Mouse (Mus musculus) forebrain, embryonic 13.5 days (tissue): ENCODE results near the gene Cryge. TPM values are rescaled to one million over a fixed set of nuclear protein-coding genes. Genes with fewer than 3 reads are reported as not detected.
A peak's percentile ranks its signal among the peaks of the same experiment; 100 is the strongest.
"Not testable (repeated sequence)": the region's sequence is repeated elsewhere in the genome, so short reads cannot be mapped to it uniquely, and the experiment has no call there.

Source experiments
- ATAC-seq: fragments of 200-750 bp; cut with Nextera tagmentation; 2 replicates; pipeline ENCODE4 v1.8.0; 2017
- H3K27ac ChIP-seq: fragments of 300-500 bp; sonication (generic); 2 replicates; pipeline ENCODE4 v1.5.1; 2015; ENCODE audit warnings: inconsistent platforms, mild to moderate bottlenecking, moderate library complexity
- H3K27me3 ChIP-seq: fragments of 300-500 bp; sonication (generic); 2 replicates; pipeline ENCODE4 v1.6.1; 2015; ENCODE audit warnings: mild to moderate bottlenecking, inconsistent platforms
- H3K36me3 ChIP-seq: fragments of 300-500 bp; sonication (generic); 2 replicates; pipeline ENCODE4 v1.6.1; 2015; ENCODE audit warnings: mild to moderate bottlenecking, inconsistent platforms; ENCODE audit not compliant: poor library complexity, severe bottlenecking
- H3K4me1 ChIP-seq: fragments of 300-500 bp; sonication (generic); 2 replicates; pipeline ENCODE4 v1.6.1; 2015; ENCODE audit warnings: inconsistent platforms
- H3K4me2 ChIP-seq: fragments of 300-500 bp; sonication (generic); 2 replicates; pipeline ENCODE4 v1.6.1; 2015; ENCODE audit warnings: inconsistent platforms, mild to moderate bottlenecking, moderate library complexity
- H3K4me3 ChIP-seq: fragments of 300-500 bp; sonication (generic); 2 replicates; pipeline ENCODE4 v1.5.1; 2015; ENCODE audit warnings: mild to moderate bottlenecking, inconsistent platforms
- H3K9ac ChIP-seq: fragments of 300-500 bp; sonication (generic); 2 replicates; pipeline ENCODE4 v1.6.1; 2015; ENCODE audit warnings: mild to moderate bottlenecking, inconsistent platforms
- H3K9me3 ChIP-seq: fragments of 300-500 bp; sonication (generic); replicated peaks from 2 replicates; pipeline ENCODE4 v1.6.1; 2016; ENCODE audit warnings: inconsistent platforms
- WGBS: fragments of 180-500 bp; shearing (Covaris S2); methylation state at CpG from one replicate; pipeline ENCODE4 v1.1.7; 2015; 5-methylcytosine and 5-hydroxymethylcytosine counted together
- polyA plus RNA-seq: library from polyadenylated mRNA; unstranded; fragments of >200 nt; fragmentation: Nextera tagmentation; extraction: Ambion mirVana; gene quantifications from 2 replicates; pipeline ENCODE4 v1.2.1, GENCODE M21; 2015

Cryge gene
- polyA plus RNA-seq = 0.38 TPM in 1 of 2 replicates, not detected in the other

- not testable (repeated sequence) for H3K9ac ChIP-seq, H3K27ac ChIP-seq, H3K4me2 ChIP-seq, H3K4me1 ChIP-seq, H3K9me3 ChIP-seq, H3K36me3 ChIP-seq, ATAC-seq, H3K27me3 ChIP-seq, H3K4me3 ChIP-seq
- WGBS = 37% methylated on average over 12 of the region's 12 CpGs
Measured at GRCm38 (mm10) chr1:65050952-65051351, at the start of gene Cryge. Cryge (minus strand) TSS chr1:65051149.

- Histone ChIP-seq H3K9me3 (no peaks in the 10 kb centered on the region), H3K9ac (no peak overlapping the region), H3K36me3 (no peaks in the 10 kb centered on the region), H3K4me1 (no peaks in the 10 kb centered on the region), H3K27ac (no peak overlapping the region), H3K4me3 (no peak overlapping the region), H3K27me3 (no peaks in the 10 kb centered on the region), H3K4me2 (no peak overlapping the region)
- WGBS = 80% methylated on average over 3 of the region's 3 CpGs
- no peak for ATAC-seq
Measured at GRCm38 (mm10) chr1:65096953-65097352, 46.0 kb upstream of the Cryge start.

DNA sequence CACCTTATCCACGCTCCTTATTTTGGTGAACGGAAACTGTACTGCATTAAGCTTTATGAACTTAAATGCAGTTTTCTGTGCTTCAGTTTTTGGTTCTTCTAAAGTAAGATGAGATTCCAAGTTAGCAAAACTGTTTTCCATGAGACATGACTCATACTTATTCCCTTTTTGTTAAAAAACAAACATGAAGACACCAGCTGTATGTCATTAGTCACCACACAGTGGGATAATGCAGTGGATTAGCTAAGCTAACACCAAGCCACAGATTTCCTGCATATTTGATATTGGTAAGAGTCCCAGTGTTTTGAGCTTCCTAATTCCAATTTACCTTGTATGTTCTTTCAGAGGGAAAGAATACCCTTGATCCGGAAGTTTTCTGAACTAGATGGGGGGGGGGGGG, 40.6 kb upstream of the Cryge start:
- ATAC-seq = no peak
- no peak overlapping the region for H3K4me3 ChIP-seq
- no peak overlapping the region for H3K27ac ChIP-seq
- H3K36me3 ChIP-seq = no peaks in the 10 kb centered on the region
- no peak overlapping the region for H3K4me2 ChIP-seq
- H3K4me1 ChIP-seq = no peaks in the 10 kb centered on the region
- no peaks in the 10 kb centered on the region for H3K27me3 ChIP-seq
- no peaks in the 10 kb centered on the region for H3K9me3 ChIP-seq
- H3K9ac ChIP-seq = no peak overlapping the region
- WGBS = 90% methylated on average over 3 of the region's 3 CpGs

DNA sequence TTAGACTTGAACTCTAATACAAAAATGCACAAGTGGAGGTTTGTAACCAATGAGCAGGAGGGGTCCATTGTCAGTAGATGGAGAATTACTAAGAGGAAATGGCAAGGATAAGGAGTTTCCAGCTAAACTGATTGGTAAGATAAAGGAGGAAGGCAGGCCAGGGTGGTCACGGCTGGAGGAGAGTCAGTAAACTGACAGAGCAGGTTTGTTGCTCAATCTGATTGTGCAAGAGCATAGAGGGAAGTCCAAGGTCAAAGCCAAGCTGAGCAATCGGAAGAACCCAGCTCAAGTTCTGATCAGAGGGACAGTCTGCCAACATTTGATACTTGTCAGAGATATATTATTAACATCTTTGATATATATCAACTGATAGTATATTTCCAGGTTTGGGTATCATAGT, 39.4 kb upstream of the Cryge start:
- Histone ChIP-seq H3K27ac (no peak overlapping the region), H3K4me1 (no peaks in the 10 kb centered on the region), H3K9ac (no peak overlapping the region), H3K4me2 (no peak overlapping the region), H3K9me3 (no peaks in the 10 kb centered on the region), H3K27me3 (no peaks in the 10 kb centered on the region), H3K4me3 (no peak overlapping the region), H3K36me3 (no peaks in the 10 kb centered on the region)
- whole genome bisulfite sequencing = 80% methylated on average over 2 of the region's 2 CpGs
- no peak for ATAC-seq

GRCm38 (mm10) chr1:65088567-65089356, 37.8 kb upstream of the Cryge start:
- Histone ChIP-seq H3K27me3 (no peaks in the 10 kb centered on the region), H3K27ac (no peak overlapping the region), H3K4me3 (no peak overlapping the region), H3K36me3 (no peaks in the 10 kb centered on the region), H3K4me1 (no peaks in the 10 kb centered on the region), H3K9ac (no peak overlapping the region), H3K4me2 (no peak overlapping the region), H3K9me3 (no peaks in the 10 kb centered on the region)
- WGBS = 80% methylated on average over 6 of the region's 6 CpGs
- no peak for ATAC-seq

DNA sequence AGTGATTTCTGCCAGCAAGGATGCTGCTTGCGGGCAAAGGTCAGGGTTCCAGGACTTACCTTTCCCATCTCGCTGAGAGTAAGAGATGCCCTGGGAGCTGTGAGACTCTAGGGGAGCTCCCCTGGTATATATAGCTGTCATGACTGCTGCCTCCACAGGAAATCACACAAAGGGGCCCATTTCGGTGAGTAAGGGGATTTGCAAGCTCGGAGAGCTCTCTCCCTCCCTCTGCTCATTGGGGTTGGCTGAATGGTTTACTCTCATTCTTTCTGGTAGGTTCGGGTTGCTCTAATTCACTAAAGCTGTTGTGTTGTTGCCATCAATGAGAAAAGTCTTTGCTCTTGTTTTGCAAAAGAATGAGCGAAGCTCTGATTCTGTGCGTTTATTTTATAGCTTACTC, 31.2 kb upstream of the Cryge start, which contains the start of gene Crygb:
TSS of gene Crygb (minus strand) at position 101 of the 400 bp plus-strand sequence.
- 24% methylated on average over 7 of the region's 7 CpGs for WGBS
- no peaks in the 10 kb centered on the region for H3K9me3 ChIP-seq
- no peaks in the 10 kb centered on the region for H3K36me3 ChIP-seq
- no peaks in the 10 kb centered on the region for H3K27me3 ChIP-seq
- no peak within 1 kb of the TSS for H3K9ac ChIP-seq
- H3K4me1 ChIP-seq = no peaks in the 10 kb centered on the region
- no peak within 1 kb of the TSS for H3K4me2 ChIP-seq
- no peak within 1 kb of the TSS for H3K27ac ChIP-seq
- H3K4me3 ChIP-seq = no peak within 1 kb of the TSS
- no peak for ATAC-seq

DNA sequence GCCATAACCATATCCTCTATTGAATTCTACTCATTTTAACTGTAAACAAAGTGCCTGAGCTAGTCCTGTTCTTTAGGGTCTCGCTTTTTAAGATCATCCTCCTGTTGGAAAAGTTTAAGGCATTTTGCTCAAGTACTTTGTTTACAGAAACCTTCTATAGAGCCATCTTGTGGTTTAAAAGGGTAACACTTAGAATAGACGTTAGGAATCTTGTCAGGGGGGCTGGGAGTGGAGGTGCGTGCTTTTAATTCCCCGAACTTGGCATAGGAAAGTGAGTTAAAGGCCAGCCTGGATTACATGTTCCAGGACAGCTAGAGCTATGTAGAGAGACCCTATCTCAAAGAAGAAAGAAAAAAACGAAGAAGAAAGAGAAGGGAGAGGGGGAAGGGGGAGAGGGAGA, 24.7 kb upstream of the Cryge start:
- Histone ChIP-seq H3K9ac (no peak overlapping the region), H3K27me3 (no peaks in the 10 kb centered on the region), H3K36me3 (no peaks in the 10 kb centered on the region), H3K4me2 (no peak overlapping the region), H3K4me3 (no peak overlapping the region), H3K27ac (no peak overlapping the region), H3K4me1 (no peaks in the 10 kb centered on the region), H3K9me3 (no peaks in the 10 kb centered on the region)
- no peak for ATAC-seq
- 17% methylated on average over 5 of the region's 5 CpGs for WGBS

- no peak within 1 kb of the TSS for H3K9ac ChIP-seq
- H3K27me3 ChIP-seq = no peaks in the 10 kb centered on the region
- 61% methylated on average over 6 of the region's 6 CpGs for WGBS
- H3K27ac ChIP-seq = no peak within 1 kb of the TSS
- no peaks in the 10 kb centered on the region for H3K4me1 ChIP-seq
- no peak within 1 kb of the TSS for H3K4me3 ChIP-seq
- no peak for ATAC-seq
- H3K9me3 ChIP-seq = no peaks in the 10 kb centered on the region
- no peak within 1 kb of the TSS for H3K4me2 ChIP-seq
- no peaks in the 10 kb centered on the region for H3K36me3 ChIP-seq
Measured at GRCm38 (mm10) chr1:65073589-65073988, 22.6 kb upstream of the Cryge start, which contains the start of gene Crygc. Crygc (minus strand) TSS chr1:65073689.

GRCm38 (mm10) chr1:65067842-65068241, 16.9 kb upstream of the Cryge start:
- no peak overlapping the region for H3K9ac ChIP-seq
- no peaks in the 10 kb centered on the region for H3K4me1 ChIP-seq
- H3K4me3 ChIP-seq = no peak overlapping the region
- H3K9me3 ChIP-seq = no peaks in the 10 kb centered on the region
- H3K36me3 ChIP-seq = no peaks in the 10 kb centered on the region
- ATAC-seq = no peak
- no peaks in the 10 kb centered on the region for H3K27me3 ChIP-seq
- H3K4me2 ChIP-seq = no peak overlapping the region
- no peak overlapping the region for H3K27ac ChIP-seq

GRCm38 (mm10) chr1:65064201-65064600, 13.3 kb upstream of the Cryge start:
- H3K27me3 ChIP-seq = no peaks in the 10 kb centered on the region
- WGBS = 79% methylated on average over 15 of the region's 15 CpGs
- no peak overlapping the region for H3K27ac ChIP-seq

GRCm38 (mm10) chr1:65063352-65063751, 12.4 kb upstream of the Cryge start, which contains the start of gene Crygd:
Crygd (minus strand) TSS chr1:65063452.
- H3K27me3 ChIP-seq = no peaks in the 10 kb centered on the region
- H3K4me2 ChIP-seq = no peak within 1 kb of the TSS
- no peak within 1 kb of the TSS for H3K27ac ChIP-seq
- ATAC-seq = peak; percentile 33; the same call in 1 of the 2 replicates
- no peak within 1 kb of the TSS for H3K9ac ChIP-seq
- WGBS = 34% methylated on average over 8 of the region's 8 CpGs
- no peaks in the 10 kb centered on the region for H3K36me3 ChIP-seq
- no peak within 1 kb of the TSS for H3K4me3 ChIP-seq
- no peaks in the 10 kb centered on the region for H3K4me1 ChIP-seq
- H3K9me3 ChIP-seq = no peaks in the 10 kb centered on the region

More at GRCm38 (mm10) chr1:65064201-65064600, 13.3 kb upstream of the Cryge start:
- Histone ChIP-seq H3K4me1 (no peaks in the 10 kb centered on the region), H3K9me3 (no peaks in the 10 kb centered on the region), H3K4me3 (no peak overlapping the region), H3K4me2 (no peak overlapping the region), H3K9ac (no peak overlapping the region), H3K36me3 (no peaks in the 10 kb centered on the region)
- no peak for ATAC-seq

DNA sequence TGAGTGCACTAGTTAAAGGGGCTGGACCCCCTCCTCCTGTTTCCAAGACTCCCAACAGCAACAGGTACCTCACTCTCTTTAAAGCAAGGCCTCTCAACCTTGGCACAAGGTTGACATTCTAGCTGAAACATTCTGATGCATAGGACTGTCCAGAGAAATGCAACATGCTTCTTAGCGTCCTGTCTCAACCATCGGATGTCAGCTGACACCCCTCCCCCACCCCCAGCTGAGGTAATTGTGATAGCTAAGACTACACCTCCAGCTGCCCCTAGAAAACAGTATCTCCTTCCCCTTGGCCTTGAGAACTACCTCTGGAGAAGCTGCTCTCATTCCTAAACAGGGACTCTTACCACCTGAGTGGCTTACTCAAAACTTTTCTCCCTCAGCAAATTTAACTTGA, 1.2 kb upstream of the Cryge start:
- H3K9ac ChIP-seq = no peak overlapping the region
- no peaks in the 10 kb centered on the region for H3K9me3 ChIP-seq
- no peak overlapping the region for H3K4me3 ChIP-seq
- no peak overlapping the region for H3K27ac ChIP-seq
- H3K36me3 ChIP-seq = no peaks in the 10 kb centered on the region
- no peaks in the 10 kb centered on the region for H3K27me3 ChIP-seq
- WGBS = 35% methylated on average over 2 of the region's 2 CpGs
- 0 out of 2 replicates have a peak, but pooled peaks cover 7% of the 10 kb centered on the region for H3K4me1 ChIP-seq
- no peak overlapping the region for H3K4me2 ChIP-seq
- no peak for ATAC-seq

DNA sequence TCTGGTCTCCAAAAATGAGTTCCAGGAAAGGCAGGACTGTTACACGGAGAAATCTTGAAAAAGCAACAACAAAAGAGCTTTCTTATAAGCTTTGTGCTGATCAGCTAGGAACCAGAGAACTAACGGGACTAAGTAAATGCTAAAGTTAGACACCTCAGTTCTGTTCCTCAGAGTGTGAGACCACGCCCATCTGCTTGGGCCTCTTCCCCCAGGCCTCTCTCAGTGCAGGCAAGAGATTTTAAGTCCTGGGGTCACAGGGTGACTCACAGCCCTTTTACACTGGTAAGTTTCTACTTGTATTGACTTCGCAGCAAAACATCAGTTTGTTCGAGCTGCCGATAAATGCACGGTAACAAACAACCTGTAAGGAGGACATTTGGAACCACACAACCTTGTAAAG, 747 bp upstream of the Cryge start:
- Histone ChIP-seq H3K9me3 (no peaks in the 10 kb centered on the region), H3K4me3 (no peak overlapping the region)
- 57% methylated on average over 7 of the region's 7 CpGs for WGBS

More for the DNA sequence above, 747 bp upstream of the Cryge start:
- Histone ChIP-seq H3K9ac (no peak overlapping the region), H3K4me1 (0 out of 2 replicates have a peak, but pooled peaks cover 7% of the 10 kb centered on the region), H3K4me2 (no peak overlapping the region), H3K27me3 (no peaks in the 10 kb centered on the region), H3K27ac (no peak overlapping the region), H3K36me3 (no peaks in the 10 kb centered on the region)
- no peak for ATAC-seq
